In genomic region chr10:24707745-24708144, GRCm38 (mm10) we compare ENCODE assay signal across 18 mouse cellular contexts. TPM values are rescaled to one million over a fixed set of nuclear protein-coding genes. Genes with fewer than 3 reads are reported as not detected.
"Had no signal": no experiment of that assay in that cellular context is flagged by ENCODE, and none has a peak within 500 bp of the region (broad histone marks: within the 10 kb centered on the region; RNA-seq: fewer than 3 reads in every experiment).

No protein-coding gene starts in this region.

- DNase-seq: cerebellum, adult 2 months; cerebellum, adult 8-10 months; cerebellum, adult 9-10 months; cerebellum, adult 9-11 months; cerebellum, postnatal 10 days; cerebellum, postnatal 14 days; cerebellum, postnatal 25 days; cerebellum, postnatal 36 days; embryo, embryonic 11 days; forebrain, postnatal 0 days; gastrocnemius, adult 2 months; gastrocnemius, postnatal 10 days; gastrocnemius, postnatal 14 days; gastrocnemius, postnatal 25 days; gastrocnemius, postnatal 36 days; heart, adult 18-20 months; heart, adult 2 months had no signal

RNA-seq across cellular contexts. Expression of gene Enpp1, which starts 4.2 kb away (rescaled TPM):
- polyA plus RNA-seq: erythroblast, embryonic 14.5 days had no signal
